Mouse (Mus musculus): ENCODE results near the gene Me1.

GRCm38 (mm10) chr9:86726381-86726720, 30.6 kb upstream of the Me1 start:
- TF ChIP-seq CTCF (IDR thresholded peaks at IDR 0.05; ENCODE audit: low read depth) = no peak
- no peak for TF ChIP-seq EP300 (IDR thresholded peaks at IDR 0.05; ENCODE audit: low read depth)
